Mouse (Mus musculus) bone marrow, adult 2 months (tissue): ENCODE measurements around the gene Tmem240.

Experiments
- CTCF ChIP-seq: fragments of 200-500 bp; IDR thresholded peaks from 2 replicates; pipeline ENCODE4 v1.5.1; 2011; ENCODE audit warnings: low read length, control low read depth; ENCODE audit not compliant: control insufficient read depth, insufficient read depth
- POLR2A ChIP-seq: fragments of 200-500 bp; IDR thresholded peaks from 2 replicates; pipeline ENCODE4 v1.6.1; 2011; ENCODE audit warnings: low read depth, mild to moderate bottlenecking, control low read depth, low read length, borderline replicate concordance; ENCODE audit not compliant: control insufficient read depth

- TF ChIP-seq CTCF: no peak
- no peak for TF ChIP-seq POLR2A
These were observed 4.6 kb downstream of the Tmem240 start for GRCm38 (mm10) chr4:155739152-155739551.
